ENCODE assay signal across 8 mouse cellular contexts in the genomic region with DNA sequence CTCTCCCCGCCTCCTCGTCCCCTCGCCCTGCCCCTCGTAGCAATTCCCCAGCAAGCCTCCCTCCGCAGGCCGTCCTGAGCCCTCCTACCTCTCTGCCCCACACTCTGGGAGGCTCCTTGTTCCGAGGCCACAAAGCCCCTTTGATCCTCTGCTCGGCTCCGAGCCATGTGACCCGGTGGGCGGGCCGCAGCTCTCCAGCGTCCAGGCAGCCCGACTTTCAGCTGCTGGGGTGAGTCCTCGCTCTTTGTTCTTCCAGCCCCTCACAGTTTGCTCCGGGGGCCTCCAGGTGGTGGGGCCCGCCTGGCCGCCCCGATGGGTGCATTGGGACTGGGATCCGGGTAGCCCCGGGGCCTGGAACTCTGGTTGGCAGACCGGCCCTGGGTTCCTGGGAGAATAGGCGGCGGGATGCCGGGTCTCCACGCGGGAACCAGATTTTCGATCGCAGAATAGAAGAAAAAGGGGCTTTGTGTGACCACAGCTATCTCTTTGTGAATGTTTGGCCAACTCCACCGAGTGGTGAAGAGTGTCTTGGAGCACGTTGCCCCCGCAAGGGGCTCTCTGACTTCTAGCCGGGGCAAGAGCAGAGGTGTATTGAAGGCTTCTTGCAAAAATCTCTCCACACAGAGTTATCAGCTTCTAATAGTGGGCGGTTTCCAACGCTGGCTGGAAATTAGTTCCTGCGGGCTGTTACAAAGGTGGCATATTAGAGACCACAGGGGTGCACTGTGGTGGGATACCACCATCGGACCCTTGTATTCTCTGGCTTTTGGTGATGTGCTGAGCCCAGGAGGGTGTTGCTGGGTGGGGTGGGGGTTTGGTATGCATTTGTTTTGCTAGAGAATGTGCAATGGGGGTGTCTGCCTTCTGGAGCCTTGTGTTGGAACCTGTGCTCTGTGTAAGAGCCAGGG.
DNase-seq lines count a peak whose midpoint lies in the region; ATAC-seq and TF ChIP-seq lines count a peak whose summit lies in the region.

No protein-coding gene starts in this region.

- H3K4me2 ChIP-seq in forebrain, embryonic 13.5 days: peak overlapping the region; percentile 81
- peak overlapping the region; percentile 80 for H3K4me2 ChIP-seq in hindbrain, postnatal 0 days (ENCODE audit: low read depth, low read length)
- H3K4me2 ChIP-seq in limb, embryonic 13.5 days (replicated peaks): peak overlapping the region; percentile 89
- peak overlapping the region; percentile 84 for H3K4me2 ChIP-seq in midbrain, embryonic 11.5 days

- no peaks in the 10 kb centered on the region for H3K9me3 ChIP-seq in forebrain, embryonic 13.5 days (replicated peaks)
- no peaks in the 10 kb centered on the region for H3K9me3 ChIP-seq in hindbrain, postnatal 0 days (ENCODE audit: low read length)
- H3K9me3 ChIP-seq in limb, embryonic 13.5 days: no peaks in the 10 kb centered on the region
- no peaks in the 10 kb centered on the region for H3K9me3 ChIP-seq in midbrain, embryonic 11.5 days (ENCODE audit: control insufficient read depth, low read length)

- WGBS in forebrain, embryonic 13.5 days: under 1% methylated on average over 37 of the region's 37 CpGs
- WGBS in hindbrain, postnatal 0 days: under 1% methylated on average over 36 of the region's 37 CpGs
- under 1% methylated on average over 37 of the region's 37 CpGs for WGBS in limb, embryonic 13.5 days
- 0% methylated on average over 37 of the region's 37 CpGs for WGBS in midbrain, embryonic 11.5 days

- ATAC-seq in forebrain, embryonic 13.5 days: peak; percentile 88
- ATAC-seq in hindbrain, postnatal 0 days: peak; percentile 87
- peak; percentile 84 for ATAC-seq in limb, embryonic 13.5 days (ENCODE audit: low FRiP score, low read depth)
- ATAC-seq in midbrain, embryonic 11.5 days (ENCODE audit: low FRiP score): peak; percentile 94

- peak overlapping the region; percentile 93 for H3K9ac ChIP-seq in forebrain, embryonic 13.5 days
- peak overlapping the region; percentile 82 for H3K9ac ChIP-seq in hindbrain, postnatal 0 days (replicated peaks; ENCODE audit: low read length)
- peak overlapping the region; percentile 87 for H3K9ac ChIP-seq in limb, embryonic 13.5 days
- H3K9ac ChIP-seq in midbrain, embryonic 11.5 days (ENCODE audit: low read length): peak overlapping the region; percentile 95

- intact Hi-C loops in gastrocnemius, postnatal 36 days (cut with DNase I): no loop called here

- no peaks in the 10 kb centered on the region for H3K27me3 ChIP-seq in forebrain, embryonic 13.5 days
- no peaks in the 10 kb centered on the region for H3K27me3 ChIP-seq in hindbrain, postnatal 0 days (ENCODE audit: insufficient read depth, low read length)
- no peaks in the 10 kb centered on the region for H3K27me3 ChIP-seq in limb, embryonic 13.5 days
- no peaks in the 10 kb centered on the region for H3K27me3 ChIP-seq in midbrain, embryonic 11.5 days (ENCODE audit: control insufficient read depth, insufficient read depth, low read length)
- no peaks in the 10 kb centered on the region for H3K27me3 ChIP-seq in splenic B cell, adult 2 months (ENCODE audit: control insufficient read depth, insufficient read depth, low read length, poor library complexity, severe bottlenecking)

- DNase-seq in gastrocnemius, postnatal 10 days: peak; percentile 70
- no peak for DNase-seq in gastrocnemius, postnatal 36 days
- DNase-seq in adrenal gland, adult 18-20 months (ENCODE audit: low spot score in 2 of 2): peak; percentile 65 to 66
- peak; percentile 89 for DNase-seq in hindbrain, postnatal 0 days (ENCODE audit: low spot score)
- peak; percentile 98 for DNase-seq in midbrain, embryonic 11.5 days (ENCODE audit: low spot score, missing footprints)
- DNase-seq in splenic B cell, adult 2 months (ENCODE audit: low read depth, low spot score): peak; percentile 34

- peak overlapping the region; percentile 67 for H3K4me3 ChIP-seq in forebrain, embryonic 13.5 days
- peak overlapping the region; percentile 60 for H3K4me3 ChIP-seq in hindbrain, postnatal 0 days (ENCODE audit: low read length)
- peak overlapping the region; percentile 65 for H3K4me3 ChIP-seq in limb, embryonic 13.5 days
- peak overlapping the region; percentile 62 for H3K4me3 ChIP-seq in midbrain, embryonic 11.5 days (ENCODE audit: low read depth, low read length)

- TF ChIP-seq CTCF in hindbrain, postnatal 0 days (IDR thresholded peaks at IDR 0.05; ENCODE audit: low read depth): peak; percentile 0; the same call in 1 of the 2 replicates

- H3K36me3 ChIP-seq in forebrain, embryonic 13.5 days (ENCODE audit: poor library complexity, severe bottlenecking): peaks cover 9% of the 10 kb centered on the region; the same call in 1 of the 2 replicates
- H3K36me3 ChIP-seq in hindbrain, postnatal 0 days (ENCODE audit: insufficient read depth, low read length): no peaks in the 10 kb centered on the region
- peaks cover 13% of the 10 kb centered on the region for H3K36me3 ChIP-seq in limb, embryonic 13.5 days
- H3K36me3 ChIP-seq in midbrain, embryonic 11.5 days (ENCODE audit: control insufficient read depth, insufficient read depth, low read length): no peaks in the 10 kb centered on the region
- H3K36me3 ChIP-seq in splenic B cell, adult 2 months (ENCODE audit: control insufficient read depth, insufficient read depth, low read length, poor library complexity, severe bottlenecking): no peaks in the 10 kb centered on the region

- peaks cover 59% of the 10 kb centered on the region for H3K4me1 ChIP-seq in forebrain, embryonic 13.5 days
- peaks cover 34% of the 10 kb centered on the region for H3K4me1 ChIP-seq in hindbrain, postnatal 0 days (ENCODE audit: insufficient read depth, low read length)
- peaks cover 65% of the 10 kb centered on the region for H3K4me1 ChIP-seq in limb, embryonic 13.5 days
- H3K4me1 ChIP-seq in midbrain, embryonic 11.5 days (ENCODE audit: control insufficient read depth, insufficient read depth, low read length): peaks cover 40% of the 10 kb centered on the region

- peak overlapping the region; percentile 98 for H3K27ac ChIP-seq in forebrain, embryonic 13.5 days
- peak overlapping the region; percentile 95 for H3K27ac ChIP-seq in hindbrain, postnatal 0 days
- H3K27ac ChIP-seq in limb, embryonic 13.5 days: peak overlapping the region; percentile 94
- peak overlapping the region; percentile 98 for H3K27ac ChIP-seq in midbrain, embryonic 11.5 days (ENCODE audit: low read depth, low read length)

Comparison
In these comparisons a context has a peak if more than half of its experiments do, and no peak if none do; other contexts are left out.
1. DNase-seq: peak in gastrocnemius, postnatal 10 days (single experiment), adrenal gland, adult 18-20 months (2 of 2), hindbrain, postnatal 0 days (single experiment), midbrain, embryonic 11.5 days (single experiment) and splenic B cell, adult 2 months (single experiment); none in gastrocnemius, postnatal 36 days (0 of 2).
2. Peak in every context shown above with its lines, with median percentiles within 50 percentile points of each other: ATAC-seq, H3K27ac ChIP-seq, H3K4me2 ChIP-seq, H3K4me3 ChIP-seq and H3K9ac ChIP-seq.